Mouse (Mus musculus) embryonic facial prominence, embryonic 12.5 days (tissue): ENCODE measurements around the gene Pcsk7. TPM values are rescaled to one million over a fixed set of nuclear protein-coding genes. Genes with fewer than 3 reads are reported as not detected.

ENCODE experiments used
- ATAC-seq: fragments of 200-750 bp; cut with Nextera tagmentation; 2 replicates; pipeline ENCODE4 v1.8.0; 2017; ENCODE audit not compliant: insufficient number of reproducible peaks, insufficient read depth, low FRiP score, low TSS enrichment
- H3K27ac ChIP-seq: fragments of 300-500 bp; sonication (generic); 2 replicates; pipeline ENCODE4 v1.5.1; 2016; ENCODE audit warnings: mild to moderate bottlenecking
- H3K27me3 ChIP-seq: fragments of 300-500 bp; sonication (generic); 2 replicates; pipeline ENCODE4 v1.6.1; 2016; ENCODE audit warnings: mild to moderate bottlenecking, moderate library complexity
- H3K36me3 ChIP-seq: fragments of 300-500 bp; sonication (generic); 2 replicates; pipeline ENCODE4 v1.6.1; 2016; ENCODE audit warnings: mild to moderate bottlenecking
- H3K4me1 ChIP-seq: fragments of 300-500 bp; sonication (generic); 2 replicates; pipeline ENCODE4 v1.6.1; 2016
- H3K4me2 ChIP-seq: fragments of 300-500 bp; sonication (generic); replicated peaks from 2 replicates; pipeline ENCODE4 v1.6.1; 2016; ENCODE audit warnings: mild to moderate bottlenecking, moderate library complexity
- H3K4me3 ChIP-seq: fragments of 300-500 bp; sonication (generic); 2 replicates; pipeline ENCODE4 v1.5.1; 2016; ENCODE audit warnings: mild to moderate bottlenecking
- H3K9ac ChIP-seq: fragments of 300-500 bp; sonication (generic); 2 replicates; pipeline ENCODE4 v1.6.1; 2016; ENCODE audit warnings: mild to moderate bottlenecking, moderate library complexity
- H3K9me3 ChIP-seq: fragments of 300-500 bp; sonication (generic); 2 replicates; pipeline ENCODE4 v1.6.1; 2016; ENCODE audit warnings: mild to moderate bottlenecking, moderate library complexity
- WGBS: fragments of 180-500 bp; shearing (Covaris S2); methylation state at CpG from one replicate; pipeline ENCODE4 v1.1.7; 2016; 5-methylcytosine and 5-hydroxymethylcytosine counted together
- polyA plus RNA-seq: library from polyadenylated mRNA; unstranded; fragments of >200 nt; fragmentation: Nextera tagmentation; extraction: Ambion mirVana; gene quantifications from 2 replicates; pipeline ENCODE4 v1.2.1, GENCODE M21; 2016

Pcsk7 gene
- polyA plus RNA-seq, 1 experiment from 2014 or later: 23.6 TPM

GRCm38 (mm10) chr9:45915659-45916058 is 9.4 kb downstream of the Pcsk7 start:
- Histone ChIP-seq H3K9ac (no peak overlapping the region), H3K27ac (no peak overlapping the region), H3K9me3 (no peaks in the 10 kb centered on the region), H3K4me2 (no peak overlapping the region), H3K27me3 (no peaks in the 10 kb centered on the region), H3K36me3 (peaks cover 86% of the 10 kb centered on the region), H3K4me3 (no peak overlapping the region), H3K4me1 (no peaks in the 10 kb centered on the region)
- ATAC-seq: no peak
- 89% methylated on average over 2 of the region's 2 CpGs for WGBS

GRCm38 (mm10) chr9:45917041-45917934 is 11.0 kb downstream of the Pcsk7 start:
- H3K9ac ChIP-seq: no peak overlapping the region
- H3K4me1 ChIP-seq: no peaks in the 10 kb centered on the region
- no peak for ATAC-seq
- no peaks in the 10 kb centered on the region for H3K27me3 ChIP-seq
- 94% methylated on average over 5 of the region's 5 CpGs for WGBS
- H3K36me3 ChIP-seq: peaks cover 85% of the 10 kb centered on the region
- H3K4me3 ChIP-seq: no peak overlapping the region
- H3K27ac ChIP-seq: no peak overlapping the region
- no peak overlapping the region for H3K4me2 ChIP-seq
- no peaks in the 10 kb centered on the region for H3K9me3 ChIP-seq

GRCm38 (mm10) chr9:45919895-45920294 is 13.6 kb downstream of the Pcsk7 start:
- Histone ChIP-seq H3K4me1 (no peaks in the 10 kb centered on the region), H3K4me2 (no peak overlapping the region), H3K9me3 (no peaks in the 10 kb centered on the region), H3K4me3 (no peak overlapping the region), H3K9ac (no peak overlapping the region), H3K27me3 (no peaks in the 10 kb centered on the region), H3K27ac (no peak overlapping the region), H3K36me3 (peaks cover 75% of the 10 kb centered on the region)
- 48% methylated on average over 1 of the region's 1 CpGs for WGBS
- no peak for ATAC-seq

- Histone ChIP-seq H3K27ac (no peak overlapping the region), H3K4me1 (0 out of 2 replicates have a peak, but pooled peaks cover 7% of the 10 kb centered on the region), H3K4me3 (no peak overlapping the region), H3K36me3 (peaks cover 60% of the 10 kb centered on the region), H3K9ac (no peak overlapping the region), H3K27me3 (no peaks in the 10 kb centered on the region), H3K9me3 (no peaks in the 10 kb centered on the region), H3K4me2 (no peak overlapping the region)
- no peak for ATAC-seq
- 89% methylated on average over 5 of the region's 5 CpGs for WGBS
These were observed 23.0 kb downstream of the Pcsk7 start for GRCm38 (mm10) chr9:45929285-45929684.

GRCm38 (mm10) chr9:45931958-45932357 is 25.7 kb downstream of the Pcsk7 start:
- 64% methylated on average over 1 of the region's 1 CpGs for WGBS
- ATAC-seq: no peak

GRCm38 (mm10) chr9:45932571-45933415 is 26.5 kb downstream of the Pcsk7 start:
- Histone ChIP-seq H3K36me3 (peaks cover 44% of the 10 kb centered on the region), H3K27ac (no peak overlapping the region), H3K4me1 (peaks cover 16% of the 10 kb centered on the region; the same call in 1 of the 2 replicates), H3K9me3 (no peaks in the 10 kb centered on the region), H3K4me3 (no peak overlapping the region), H3K27me3 (no peaks in the 10 kb centered on the region; the same call in 1 of the 2 replicates), H3K4me2 (no peak overlapping the region), H3K9ac (no peak overlapping the region)
- WGBS: 67% methylated on average over 11 of the region's 11 CpGs
- ATAC-seq: no peak

More at GRCm38 (mm10) chr9:45931958-45932357, 25.7 kb downstream of the Pcsk7 start:
- Histone ChIP-seq H3K4me2 (no peak overlapping the region), H3K4me3 (no peak overlapping the region), H3K9ac (no peak overlapping the region), H3K4me1 (peaks cover 16% of the 10 kb centered on the region; the same call in 1 of the 2 replicates), H3K27ac (no peak overlapping the region), H3K36me3 (peaks cover 46% of the 10 kb centered on the region), H3K27me3 (no peaks in the 10 kb centered on the region; the same call in 1 of the 2 replicates), H3K9me3 (no peaks in the 10 kb centered on the region)

GRCm38 (mm10) chr9:45935628-45936210 is 29.4 kb downstream of the Pcsk7 start, which contains the start of gene Tagln:
Tagln (minus strand) TSS chr9:45936058.
- peaks cover 39% of the 10 kb centered on the region for H3K36me3 ChIP-seq
- no peaks in the 10 kb centered on the region for H3K9me3 ChIP-seq
- H3K4me3 ChIP-seq: peak within 1 kb of the TSS; percentile 20
- H3K4me2 ChIP-seq: peak within 1 kb of the TSS; percentile 48
- ATAC-seq: no peak
- no peak within 1 kb of the TSS for H3K27ac ChIP-seq
- H3K9ac ChIP-seq: peak within 1 kb of the TSS; percentile 21; the same call in 1 of the 2 replicates
- peaks cover 16% of the 10 kb centered on the region; the same call in 1 of the 2 replicates for H3K4me1 ChIP-seq
- no peaks in the 10 kb centered on the region; the same call in 1 of the 2 replicates for H3K27me3 ChIP-seq
- 11% methylated on average over 21 of the region's 21 CpGs for WGBS

GRCm38 (mm10) chr9:45936883-45937282 is 30.6 kb downstream of the Pcsk7 start:
- peak; percentile 49; the same call in 1 of the 2 replicates for ATAC-seq
- Histone ChIP-seq H3K9me3 (no peaks in the 10 kb centered on the region), H3K9ac (no peak overlapping the region), H3K4me1 (peaks cover 16% of the 10 kb centered on the region; the same call in 1 of the 2 replicates), H3K36me3 (peaks cover 40% of the 10 kb centered on the region), H3K27me3 (no peaks in the 10 kb centered on the region; the same call in 1 of the 2 replicates), H3K4me3 (no peak overlapping the region), H3K4me2 (no peak overlapping the region), H3K27ac (no peak overlapping the region)
- 17% methylated on average over 3 of the region's 3 CpGs for WGBS

- Histone ChIP-seq H3K36me3 (peaks cover 52% of the 10 kb centered on the region), H3K9me3 (no peaks in the 10 kb centered on the region), H3K27ac (no peak overlapping the region), H3K4me2 (no peak overlapping the region), H3K27me3 (no peaks in the 10 kb centered on the region; the same call in 1 of the 2 replicates), H3K4me1 (peaks cover 12% of the 10 kb centered on the region; the same call in 1 of the 2 replicates), H3K4me3 (no peak overlapping the region), H3K9ac (no peak overlapping the region)
- ATAC-seq: no peak
- WGBS: 96% methylated on average over 8 of the region's 8 CpGs
These were observed 31.8 kb downstream of the Pcsk7 start for GRCm38 (mm10) chr9:45938088-45938487.

- Histone ChIP-seq H3K4me2 (no peak overlapping the region), H3K36me3 (peaks cover 62% of the 10 kb centered on the region), H3K4me3 (no peak overlapping the region), H3K9me3 (no peaks in the 10 kb centered on the region), H3K4me1 (peaks cover 9% of the 10 kb centered on the region; the same call in 1 of the 2 replicates), H3K27me3 (no peaks in the 10 kb centered on the region; the same call in 1 of the 2 replicates), H3K27ac (no peak overlapping the region), H3K9ac (no peak overlapping the region)
- ATAC-seq: no peak
- WGBS: 82% methylated on average over 15 of the region's 15 CpGs
These were observed 32.8 kb downstream of the Pcsk7 start for GRCm38 (mm10) chr9:45938952-45939637.
